Mouse (Mus musculus): ENCODE measurements at regions not wholly inside any gene's neighbourhood (a gene's known extent, or its start where the extent isn't known, plus 50 kb on each side); places are given as distances from the start of the nearest gene placed in this dataset.

GRCm38 (mm10) chr13:14898495-14898894 lies 268.5 kb downstream of the AW209491 start:
- TF ChIP-seq CTCF (IDR thresholded peaks at IDR 0.05; ENCODE audit: low read depth), result no peak
- TF ChIP-seq EP300 (optimal IDR thresholded peaks at IDR 0.05), result no peak

Data from stomach, postnatal 0 days (tissue).